Mouse (Mus musculus) adrenal gland, postnatal 25 days (tissue): ENCODE measurements around the gene Rhbdl2. TPM values are rescaled to one million over a fixed set of nuclear protein-coding genes. Genes with fewer than 3 reads are reported as not detected.

Source experiments
- DNase-seq: peaks from one replicate; pipeline ENCODE4 v3.0.0; 2021; ENCODE audit warnings: mixed read lengths
- total RNA-seq: library from RNA; stranded (reverse); gene quantifications from 2 replicates; pipeline ENCODE4 v1.2.3, GENCODE M21; 2021

The Rhbdl2 gene
- total RNA-seq, 1 experiment from 2014 or later = 1.1 TPM

DNA sequence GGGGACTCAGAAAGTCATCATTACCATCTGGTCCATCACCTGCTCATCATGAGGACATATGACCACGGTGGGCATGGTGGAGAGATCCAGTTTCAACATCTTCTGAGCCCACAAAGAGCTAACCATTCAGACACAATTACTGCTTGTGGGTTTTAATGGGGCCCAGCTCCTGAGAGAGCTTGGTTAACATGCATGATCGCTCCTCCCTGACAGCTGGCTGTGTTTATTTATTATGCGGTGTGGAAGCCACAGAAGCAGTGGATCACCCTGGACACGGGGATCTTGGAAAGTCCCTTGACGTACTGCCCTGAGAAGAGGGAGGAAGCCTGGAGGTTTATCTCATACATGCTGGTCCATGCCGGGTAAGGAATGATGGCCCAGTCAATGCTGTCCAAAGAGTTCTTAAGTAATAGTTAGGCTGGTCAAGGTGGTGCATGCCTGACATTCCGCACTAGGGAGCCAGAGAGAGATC lies 26.4 kb downstream of the Rhbdl2 start:
- no peak for DNase-seq

DNA sequence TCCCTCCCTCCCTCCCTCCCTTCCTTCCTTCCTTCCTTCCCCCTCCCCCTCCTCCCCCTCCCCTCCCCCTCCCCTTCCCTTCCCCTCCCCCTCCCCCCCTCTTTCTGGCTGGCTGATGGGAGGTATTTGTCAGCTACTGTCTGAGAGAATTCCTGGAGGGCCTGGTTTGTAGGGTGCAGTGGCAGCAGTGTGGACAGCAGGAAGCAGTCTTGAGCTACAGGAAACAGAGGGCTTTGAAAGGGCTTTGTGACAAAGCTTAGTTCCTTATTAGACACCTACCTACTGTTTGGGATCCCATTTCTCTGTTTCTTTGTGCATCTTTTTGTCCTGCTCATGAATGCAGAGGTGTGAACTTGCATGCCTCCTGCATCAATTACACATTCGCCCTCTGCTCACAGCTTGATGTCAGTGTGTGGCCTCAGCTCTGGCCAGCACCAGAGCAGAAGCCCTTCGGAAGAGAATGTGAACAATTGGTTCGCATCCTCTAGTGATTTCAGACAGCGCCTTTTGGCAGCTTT lies 31.5 kb downstream of the Rhbdl2 start:
- no peak for DNase-seq

GRCm38 (mm10) chr4:123842126-123842525 lies 54.5 kb downstream of the Rhbdl2 start:
- no peak for DNase-seq

DNA sequence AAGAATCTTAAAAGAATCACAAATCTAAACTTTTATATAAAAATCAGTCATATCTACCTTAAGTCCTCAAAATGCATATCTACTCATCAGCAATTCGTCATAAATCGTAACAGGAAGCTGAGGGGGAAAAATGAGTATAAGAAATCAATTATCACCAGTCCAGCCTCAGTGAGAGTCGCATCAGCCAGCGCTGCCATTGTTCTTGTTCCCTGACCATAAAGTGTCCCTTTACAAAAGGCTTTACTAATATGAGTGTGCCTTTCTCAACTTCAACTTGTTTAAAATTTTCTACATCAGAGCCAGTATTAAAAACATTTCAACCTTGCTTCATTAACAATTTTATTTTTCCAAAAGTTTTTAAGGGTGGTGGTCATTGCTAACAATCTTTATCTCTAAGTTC lies 69.2 kb downstream of the Rhbdl2 start:
- no peak for DNase-seq

GRCm38 (mm10) chr4:123858090-123858489 lies 70.4 kb downstream of the Rhbdl2 start:
- DNase-seq = no peak

DNA sequence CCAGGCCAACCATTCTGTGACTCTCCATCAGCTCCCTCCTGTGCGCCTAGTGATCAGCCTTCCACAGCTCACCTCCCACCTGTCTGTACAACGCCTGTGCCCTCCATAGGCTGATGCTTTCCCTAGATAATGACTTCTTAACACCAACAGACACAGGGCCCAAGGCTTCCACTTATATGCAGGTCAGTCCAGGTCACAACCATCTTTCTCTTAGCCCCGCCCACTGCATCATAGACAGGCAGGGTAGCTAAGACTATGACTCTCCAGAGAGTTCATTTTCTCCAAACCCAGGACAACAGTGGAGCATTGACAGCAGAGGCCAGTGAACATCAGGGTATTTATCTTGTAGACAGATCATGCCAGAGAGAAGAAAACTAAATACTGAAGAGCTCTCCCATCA lies 71.7 kb downstream of the Rhbdl2 start, which contains the start of gene 4933427I04Rik:
Gene 4933427I04Rik, plus strand, starts transcription at position 301 of the 400 bp plus-strand sequence.
- no peak for DNase-seq

DNA sequence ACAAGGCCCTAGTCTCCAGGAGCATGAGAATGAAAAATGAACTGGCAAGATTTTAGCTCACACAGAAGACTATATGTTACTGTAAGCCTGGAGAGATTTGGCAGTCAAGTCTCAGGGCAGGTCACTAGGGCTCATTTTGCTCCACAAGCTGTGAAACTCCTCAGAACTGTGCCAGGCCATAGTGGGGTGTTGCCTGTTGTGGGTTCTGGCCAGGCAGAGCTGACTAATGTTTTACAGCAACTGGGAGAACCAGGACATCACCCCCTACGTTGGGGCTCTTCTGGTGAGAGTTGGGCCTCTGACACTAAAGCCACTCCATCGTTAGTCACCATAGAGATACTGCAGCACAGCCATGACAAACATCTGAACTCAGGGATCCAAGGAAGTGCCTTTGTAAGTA lies 72.1 kb downstream of the Rhbdl2 start:
- DNase-seq = no peak

- no peak for DNase-seq
Observed at GRCm38 (mm10) chr4:123860621-123861020, 72.9 kb downstream of the Rhbdl2 start.

Other genes starting within 250 kb of the Rhbdl2 start
- 187 and 192 TPM in 2 replicates for gene Macf1, start 103.5 kb upstream of the Rhbdl2 start, total RNA-seq
- gene Ndufs5, start 69.7 kb upstream of the Rhbdl2 start, total RNA-seq = 222 and 237 TPM in 2 replicates
- gene Akirin1, start 37.5 kb upstream of the Rhbdl2 start, total RNA-seq = 59.0 and 68.9 TPM in 2 replicates
- gene 4933427I04Rik, start 71.8 kb downstream of the Rhbdl2 start, total RNA-seq = not detected in 2 replicates
- 43.3 and 49.4 TPM in 2 replicates for gene Mycbp, start 117.0 kb downstream of the Rhbdl2 start, total RNA-seq
- 72.6 and 83.4 TPM in 2 replicates for gene Rragc, start 129.6 kb downstream of the Rhbdl2 start, total RNA-seq
- gene 4930535I16Rik, start 130.1 kb downstream of the Rhbdl2 start, total RNA-seq = not detected in 2 replicates